Mouse (Mus musculus) layer of hippocampus, postnatal 25 days (tissue): ENCODE measurements around the gene Dnm3. TPM values are rescaled to one million over a fixed set of nuclear protein-coding genes. Genes with fewer than 3 reads are reported as not detected.

Experiments used
- DNase-seq, 2 experiments: peaks; one replicate each; pipeline ENCODE4 v3.0.0; 2022; ENCODE audit warnings: mixed read lengths in 2 of 2, low spot score in 1 of 2; ENCODE audit errors: extremely low spot score in 1 of 2
- total RNA-seq, 2 experiments: library from RNA; stranded (reverse); gene quantifications; 2 replicates each; pipeline ENCODE4 v1.2.3; 2021

Dnm3 gene
- total RNA-seq, 2 experiments from 2014 or later = 66.1 to 83.0 TPM

- no peak for DNase-seq
Observed at GRCm38 (mm10) chr1:162135451-162136213, 342.2 kb downstream of the Dnm3 start.

GRCm38 (mm10) chr1:162134651-162135066, 343.2 kb downstream of the Dnm3 start:
- no peak for DNase-seq

GRCm38 (mm10) chr1:162132908-162133641, 344.8 kb downstream of the Dnm3 start:
- DNase-seq = no peak

GRCm38 (mm10) chr1:162126856-162127792, 350.7 kb downstream of the Dnm3 start:
- DNase-seq = no peak

GRCm38 (mm10) chr1:162124396-162124795, 353.4 kb downstream of the Dnm3 start:
- DNase-seq = no peak

GRCm38 (mm10) chr1:162121441-162122200, 356.2 kb downstream of the Dnm3 start:
- DNase-seq = no peak

- no peak for DNase-seq
Observed at GRCm38 (mm10) chr1:162109437-162109813, 368.4 kb downstream of the Dnm3 start.

GRCm38 (mm10) chr1:162108726-162109436, 369.0 kb downstream of the Dnm3 start:
- DNase-seq = no peak

GRCm38 (mm10) chr1:162108181-162108671, 369.6 kb downstream of the Dnm3 start:
- DNase-seq = peak in 1 of 2 experiments; percentile 8

GRCm38 (mm10) chr1:162107011-162107606, 370.7 kb downstream of the Dnm3 start:
- DNase-seq = no peak

- DNase-seq = no peak
Observed at GRCm38 (mm10) chr1:162100961-162101830, 376.6 kb downstream of the Dnm3 start.

GRCm38 (mm10) chr1:162100033-162100820, 377.6 kb downstream of the Dnm3 start:
- no peak for DNase-seq

- no peak for DNase-seq
Observed at GRCm38 (mm10) chr1:162099203-162099602, 378.6 kb downstream of the Dnm3 start.

- DNase-seq = no peak
Observed at GRCm38 (mm10) chr1:162094523-162095272, 383.1 kb downstream of the Dnm3 start.

- DNase-seq = no peak
Observed at GRCm38 (mm10) chr1:162093806-162094522, 383.9 kb downstream of the Dnm3 start.
